Mouse (Mus musculus) limb, embryonic 14.5 days (tissue): ENCODE data around the gene Gm10300. TPM values are rescaled to one million over a fixed set of nuclear protein-coding genes. Genes with fewer than 3 reads are reported as not detected.

Experiments
- ATAC-seq: fragments of 200-750 bp; cut with Nextera tagmentation; 2 replicates; pipeline ENCODE4 v1.8.0; 2017; ENCODE audit warnings: low read depth, moderate number of reproducible peaks, moderate TSS enrichment; ENCODE audit not compliant: low FRiP score
- DNase-seq: peaks from one replicate; pipeline ENCODE4 v3.0.0-alpha.2; 2015; ENCODE audit warnings: low spot score
- H3K27ac ChIP-seq: fragments of 300-500 bp; sonication (generic); replicated peaks from 2 replicates; pipeline ENCODE4 v1.5.1; 2014; ENCODE audit warnings: low read depth, mild to moderate bottlenecking, low read length, moderate library complexity, mixed read lengths
- H3K27me3 ChIP-seq: fragments of 300-500 bp; sonication (generic); 2 replicates; pipeline ENCODE4 v1.6.1; 2014; ENCODE audit warnings: low read length, mixed read lengths; ENCODE audit not compliant: control insufficient read depth, insufficient read depth
- H3K36me3 ChIP-seq: fragments of 300-500 bp; sonication (generic); 2 replicates; pipeline ENCODE4 v1.6.1; 2014; ENCODE audit warnings: mild to moderate bottlenecking, low read length, moderate library complexity, mixed read lengths; ENCODE audit not compliant: control insufficient read depth, insufficient read depth
- H3K4me1 ChIP-seq: fragments of 300-500 bp; sonication (generic); 2 replicates; pipeline ENCODE4 v1.6.1; 2014; ENCODE audit warnings: antibody characterized with exemption, low read length, mixed read lengths; ENCODE audit not compliant: control insufficient read depth, insufficient read depth
- H3K4me2 ChIP-seq: fragments of 300-500 bp; sonication (generic); replicated peaks from 2 replicates; pipeline ENCODE4 v1.6.1; 2014; ENCODE audit warnings: low read depth, mild to moderate bottlenecking, low read length, moderate library complexity; ENCODE audit not compliant: severe bottlenecking
- H3K4me3 ChIP-seq: fragments of 300-500 bp; sonication (generic); replicated peaks from 2 replicates; pipeline ENCODE4 v1.5.1; 2014; ENCODE audit warnings: low read length
- H3K9ac ChIP-seq: fragments of 300-500 bp; sonication (generic); 2 replicates; pipeline ENCODE4 v1.6.1; 2014; ENCODE audit warnings: mild to moderate bottlenecking, low read depth, low read length, moderate library complexity; ENCODE audit not compliant: severe bottlenecking
- H3K9me3 ChIP-seq: fragments of 300-500 bp; sonication (generic); 2 replicates; pipeline ENCODE4 v1.6.1; 2016; ENCODE audit warnings: low read length; ENCODE audit not compliant: control insufficient read depth
- POLR2A ChIP-seq: fragments of 200-500 bp; IDR thresholded peaks from 2 replicates; pipeline ENCODE4 v1.8.0; 2012; ENCODE audit warnings: inconsistent platforms, mild to moderate bottlenecking, moderate library complexity, borderline replicate concordance; ENCODE audit not compliant: insufficient read depth, insufficient read length; ENCODE audit errors: extremely low read depth
- WGBS: fragments of 180-500 bp; shearing (Covaris S2); extraction: QIAGEN DNeasy Blood & Tissue Kit; methylation state at CpG from one replicate; pipeline ENCODE4 v1.1.7; 2014; 5-methylcytosine and 5-hydroxymethylcytosine counted together
- polyA plus RNA-seq, 2 experiments: library from polyadenylated mRNA; depleted of rRNA in 1 of 2; stranded (reverse) in 1 of 2; unstranded in 1 of 2; fragments of >200 nt; fragmentation: Nextera tagmentation in 1 of 2; extraction: Ambion mirVana in 1 of 2; gene quantifications; 2 replicates each; pipeline versions ENCODE4 v1.2.1 to v1.2.3; 2012 to 2014

Gm10300 gene
- polyA plus RNA-seq, 2 experiments, result 0.08 TPM; not detected in 1

DNA sequence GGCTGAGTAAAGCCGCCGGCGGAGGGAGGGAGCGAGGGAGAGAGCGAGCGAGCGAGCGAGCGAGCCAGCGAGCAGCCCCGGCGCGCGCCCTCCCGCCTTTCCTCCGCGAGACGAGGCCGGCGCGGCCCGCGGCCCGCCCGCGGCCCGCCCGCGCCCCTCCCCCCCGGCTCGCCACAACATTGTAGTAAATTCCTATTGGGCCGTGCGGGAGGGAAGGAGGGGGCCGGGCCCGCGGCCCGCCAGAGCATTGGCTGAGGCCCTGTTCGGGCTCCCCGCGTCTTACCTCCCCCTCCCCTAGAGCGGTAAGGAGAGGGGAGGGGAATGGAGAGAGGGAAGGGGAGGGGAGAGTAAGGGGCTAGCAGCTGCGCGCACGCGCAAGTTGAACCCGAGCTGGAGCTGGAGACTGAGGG is 25.5 kb upstream of the Gm10300 start:
- Histone ChIP-seq H3K4me2 (peak overlapping the region; percentile 82), H3K4me3 (peak overlapping the region; percentile 93), H3K27me3 (no peaks in the 10 kb centered on the region), H3K36me3 (no peaks in the 10 kb centered on the region), H3K9me3 (no peaks in the 10 kb centered on the region), H3K27ac (peak overlapping the region; percentile 94), H3K9ac (peak overlapping the region; percentile 96), H3K4me1 (peaks cover 8% of the 10 kb centered on the region)
- 0% methylated on average over 16 of the region's 46 CpGs for WGBS
- 0 out of 2 replicates have a peak, but pooled peaks have one; percentile 17 for TF ChIP-seq POLR2A
- DNase-seq (peak; percentile 97), ATAC-seq (peak; percentile 99)

DNA sequence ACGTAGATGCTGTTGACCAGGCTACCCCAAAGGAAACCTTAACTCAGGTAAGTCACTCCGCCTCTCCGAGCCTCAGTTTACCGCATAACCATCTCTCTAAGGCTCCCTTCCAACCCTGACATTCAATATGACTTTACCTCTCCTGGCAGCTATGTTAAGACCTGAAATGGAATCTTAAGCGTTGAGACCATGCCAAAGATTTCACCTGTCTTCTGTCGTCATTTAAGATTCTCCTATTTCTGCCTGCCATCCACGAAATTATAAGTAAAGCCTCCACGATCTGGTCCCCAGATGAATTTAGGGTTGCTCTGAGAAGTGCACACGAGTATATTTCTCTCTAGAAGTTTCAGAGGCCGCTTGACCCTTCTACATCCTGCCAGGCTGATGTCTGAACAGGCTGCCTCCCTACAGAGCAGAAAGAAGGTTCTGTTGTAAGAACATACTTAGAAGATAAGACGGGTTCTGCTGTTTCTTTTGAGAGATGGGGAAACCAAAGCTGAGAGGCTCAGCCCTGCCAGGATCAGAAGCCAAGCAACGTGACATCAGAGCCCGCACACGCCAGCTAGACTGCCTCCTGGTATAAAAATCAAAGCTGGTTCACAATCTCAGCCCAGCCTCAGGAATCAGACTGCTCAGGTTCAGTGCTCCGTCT is 24.8 kb upstream of the Gm10300 start:
- WGBS, result 8% methylated on average over 15 of the region's 15 CpGs
- peak overlapping the region; percentile 93 for H3K4me3 ChIP-seq
- H3K27ac ChIP-seq, result no peak overlapping the region

DNA sequence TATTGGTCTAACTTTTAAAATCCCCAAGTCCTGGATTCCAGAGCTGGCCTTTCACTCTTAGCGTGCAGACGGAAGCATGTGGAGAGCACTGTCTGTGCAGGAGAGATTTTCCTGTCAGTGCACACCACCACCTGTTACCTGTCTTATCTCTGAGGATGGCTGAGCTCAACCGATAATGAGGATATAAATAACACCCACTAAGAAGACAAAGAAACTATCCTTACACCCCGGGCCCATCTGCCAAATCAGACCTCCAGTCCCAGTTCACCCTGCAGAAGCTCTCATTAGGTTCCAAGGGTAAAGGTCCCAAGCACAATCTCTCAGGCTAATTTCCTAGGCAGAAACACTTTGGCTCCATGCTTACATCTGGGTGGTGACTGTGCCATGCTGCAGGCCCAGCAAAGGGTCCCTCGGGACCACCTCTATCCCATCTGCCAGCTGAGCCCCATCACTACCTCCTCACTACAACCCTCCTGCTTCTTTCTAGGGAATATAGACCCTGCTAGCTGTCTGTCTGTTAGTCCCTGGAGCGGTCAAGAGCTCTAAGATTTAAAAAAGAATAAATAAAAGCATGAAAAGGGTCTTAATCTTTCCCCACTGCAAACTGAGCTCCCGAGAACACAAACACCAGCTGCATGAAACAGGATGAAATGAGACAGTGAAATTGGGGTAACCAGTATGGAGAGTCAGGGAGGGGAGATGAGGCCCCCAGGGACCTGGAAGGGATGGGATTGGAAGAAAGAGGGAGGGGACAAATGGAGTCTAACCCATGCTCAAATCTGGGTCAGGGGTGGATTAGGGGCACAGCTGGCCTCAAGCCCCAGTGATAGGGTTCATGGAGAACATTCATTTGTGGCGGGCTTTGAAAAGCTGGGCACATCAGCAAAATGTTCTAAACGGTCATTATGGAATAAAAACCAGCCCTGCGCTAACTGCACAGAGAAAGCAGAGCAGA is 22.9 kb upstream of the Gm10300 start:
- WGBS, result 77% methylated on average over 10 of the region's 10 CpGs
- Histone ChIP-seq H3K9me3 (no peaks in the 10 kb centered on the region), H3K36me3 (no peaks in the 10 kb centered on the region), H3K4me1 (peaks cover 2% of the 10 kb centered on the region; the same call in 1 of the 2 replicates), H3K27ac (no peak overlapping the region), H3K9ac (no peak overlapping the region), H3K4me3 (no peak overlapping the region), H3K27me3 (no peaks in the 10 kb centered on the region), H3K4me2 (no peak overlapping the region)
- DNase-seq, result no peak
- no peak for TF ChIP-seq POLR2A
- no peak for ATAC-seq

More for the DNA sequence above, 24.8 kb upstream of the Gm10300 start:
- Histone ChIP-seq H3K4me2 (peak overlapping the region; percentile 82), H3K9me3 (no peaks in the 10 kb centered on the region), H3K36me3 (no peaks in the 10 kb centered on the region), H3K4me1 (peaks cover 6% of the 10 kb centered on the region; the same call in 1 of the 2 replicates), H3K27me3 (no peaks in the 10 kb centered on the region), H3K9ac (no peak overlapping the region)
- DNase-seq, result peak; percentile 27
- TF ChIP-seq POLR2A, result no peak
- ATAC-seq, result no peak

DNA sequence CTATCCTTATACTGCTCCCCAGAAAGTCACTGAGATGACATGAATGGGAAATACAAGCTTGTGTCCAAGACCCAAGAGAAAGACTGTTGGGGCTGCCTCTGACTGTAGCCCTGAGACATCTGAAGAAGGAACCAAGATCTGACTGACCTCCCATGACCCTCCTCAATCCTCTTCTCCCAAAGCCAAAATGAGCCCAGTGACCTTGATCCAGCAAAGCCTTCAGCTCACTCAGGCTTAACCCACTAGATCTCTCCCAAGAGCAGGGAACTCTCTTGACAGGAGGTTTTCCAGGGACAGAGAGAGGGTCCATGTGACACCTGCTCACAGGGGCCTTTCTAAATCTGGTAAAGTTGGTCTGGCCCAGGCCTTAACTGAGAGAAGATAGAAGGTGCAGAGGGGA is 17.2 kb upstream of the Gm10300 start:
- Histone ChIP-seq H3K4me3 (no peak overlapping the region), H3K4me1 (no peaks in the 10 kb centered on the region), H3K9ac (no peak overlapping the region), H3K27ac (no peak overlapping the region), H3K9me3 (no peaks in the 10 kb centered on the region), H3K27me3 (no peaks in the 10 kb centered on the region), H3K4me2 (no peak overlapping the region), H3K36me3 (no peaks in the 10 kb centered on the region)
- TF ChIP-seq POLR2A, result no peak
- DNase-seq, result no peak
- ATAC-seq, result no peak

DNA sequence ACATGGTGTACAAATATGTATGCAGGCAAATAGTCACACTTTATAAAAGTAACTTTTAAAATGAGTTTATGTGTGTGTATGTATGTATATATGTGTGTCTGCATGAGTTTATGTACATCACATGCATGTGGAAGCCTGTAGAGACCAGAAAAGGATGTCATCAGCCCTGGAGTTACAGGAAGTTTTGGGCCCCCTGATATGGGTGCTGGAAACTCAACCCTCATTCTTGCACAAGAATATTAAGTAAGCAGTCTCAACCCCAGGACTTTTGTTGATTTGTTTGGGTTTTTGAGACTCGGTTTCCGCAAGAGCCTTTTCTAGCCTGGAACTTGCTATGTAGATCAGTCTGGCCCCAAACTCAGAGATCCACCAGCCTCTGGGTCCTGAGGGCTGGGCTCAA is 15.0 kb upstream of the Gm10300 start:
- Histone ChIP-seq H3K36me3 (no peaks in the 10 kb centered on the region), H3K27ac (no peak overlapping the region), H3K9ac (no peak overlapping the region), H3K4me3 (no peak overlapping the region), H3K9me3 (no peaks in the 10 kb centered on the region), H3K27me3 (no peaks in the 10 kb centered on the region), H3K4me2 (no peak overlapping the region), H3K4me1 (no peaks in the 10 kb centered on the region)
- ATAC-seq (no peak), DNase-seq (no peak)
- 91% methylated on average over 2 of the region's 2 CpGs for WGBS
- TF ChIP-seq POLR2A, result no peak
